ENCODE assay signal across 21 mouse cellular contexts in the genomic region with DNA sequence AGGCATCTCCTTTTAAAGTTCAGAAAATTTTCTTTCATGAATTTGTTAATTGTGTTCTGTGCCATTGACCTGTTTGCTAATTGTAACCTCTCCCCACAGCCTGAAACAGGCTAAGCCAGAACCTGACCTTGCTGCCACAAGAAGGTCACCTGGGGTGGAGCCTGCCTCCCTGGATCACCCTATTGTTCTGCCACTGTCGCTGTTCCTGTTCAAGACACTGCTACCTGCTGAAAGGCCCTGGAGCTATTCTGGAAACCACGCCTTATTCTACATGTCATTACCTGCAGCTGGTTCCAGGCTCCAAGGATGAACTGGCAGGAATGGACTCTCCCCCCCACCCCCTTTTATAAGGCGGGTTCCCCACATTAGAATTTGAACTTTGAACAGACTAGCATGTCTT.
"Had no signal": no experiment of that assay in that cellular context is flagged by ENCODE, and none has a peak within 500 bp of the region (broad histone marks: within the 10 kb centered on the region; RNA-seq: fewer than 3 reads in every experiment).

No protein-coding gene starts in this region.

- H3K27ac ChIP-seq: lung, embryonic 15.5 days; macrophage; midbrain, embryonic 13.5 days; midbrain, embryonic 15.5 days; neural tube, embryonic 13.5 days; neural tube, embryonic 15.5 days had no signal

- H3K36me3 ChIP-seq: lung, embryonic 15.5 days; midbrain, embryonic 13.5 days; midbrain, embryonic 15.5 days; neural tube, embryonic 13.5 days; neural tube, embryonic 15.5 days had no signal

- H3K9ac ChIP-seq: liver, postnatal 0 days; lung, embryonic 15.5 days; midbrain, embryonic 13.5 days; midbrain, embryonic 15.5 days; neural tube, embryonic 13.5 days; neural tube, embryonic 15.5 days had no signal

- H3K4me3 ChIP-seq: lung, embryonic 15.5 days; megakaryocyte, embryonic 14.5 days; midbrain, embryonic 13.5 days; midbrain, embryonic 15.5 days; neural tube, embryonic 13.5 days; neural tube, embryonic 15.5 days had no signal

- H3K4me1 ChIP-seq: lung, embryonic 15.5 days; megakaryocyte, embryonic 14.5 days; midbrain, embryonic 13.5 days; midbrain, embryonic 15.5 days; neural tube, embryonic 13.5 days; neural tube, embryonic 15.5 days had no signal

- H3K4me2 ChIP-seq: lung, embryonic 15.5 days; midbrain, embryonic 11.5 days; midbrain, embryonic 13.5 days; midbrain, embryonic 15.5 days; neural tube, embryonic 13.5 days; neural tube, embryonic 15.5 days had no signal

- H3K27me3 ChIP-seq: lung, embryonic 15.5 days; megakaryocyte, embryonic 14.5 days; midbrain, embryonic 13.5 days; midbrain, embryonic 15.5 days; neural tube, embryonic 13.5 days; neural tube, embryonic 15.5 days had no signal

- DNase-seq: liver, postnatal 0 days; lung, adult 2 months; lung, postnatal 14 days; lung, postnatal 36 days; retina, postnatal 1 day; right cerebral cortex, adult 18-20 months; right cerebral cortex, postnatal 25 days; right cerebral cortex, postnatal 4 days; spleen, adult 18-20 months; thymus, adult 18-20 months; thymus, postnatal 14 days; thymus, postnatal 36 days had no signal

- H3K9me3 ChIP-seq: lung, embryonic 15.5 days; megakaryocyte, embryonic 14.5 days; midbrain, embryonic 13.5 days; midbrain, embryonic 15.5 days; neural tube, embryonic 13.5 days; neural tube, embryonic 15.5 days had no signal

- ATAC-seq: liver, postnatal 0 days; lung, postnatal 0 days; midbrain, embryonic 13.5 days; midbrain, embryonic 15.5 days had no signal
